Mouse (Mus musculus): Measurements from ENCODE around the gene Dhx58. TPM values are rescaled to one million over a fixed set of nuclear protein-coding genes. Genes with fewer than 3 reads are reported as not detected.

The Dhx58 gene
- polyA plus RNA-seq, 1 experiment = 27.3 TPM

GRCm38 (mm10) chr11:100685371-100685770 lies 18.7 kb downstream of the Dhx58 start:
- no peak overlapping the region for H3K27ac ChIP-seq (ENCODE audit: control insufficient read depth, insufficient read depth, low read length)
- DNase-seq = no peak
- no peak overlapping the region for H3K4me3 ChIP-seq (ENCODE audit: control insufficient read depth, insufficient read depth, low read length)
- H3K36me3 ChIP-seq (ENCODE audit: control insufficient read depth, insufficient read depth, low read length) = no peaks in the 10 kb centered on the region
- TF ChIP-seq POLR2A (IDR thresholded peaks at IDR 0.05; ENCODE audit: control insufficient read depth, extremely low read depth, insufficient read depth, low read length, poor library complexity) = no peak
- no peak for TF ChIP-seq CTCF (IDR thresholded peaks at IDR 0.05; ENCODE audit: borderline replicate concordance, control insufficient read depth, extremely low read depth, insufficient read depth, low read length, poor library complexity)
- H3K4me1 ChIP-seq (replicated peaks; ENCODE audit: control insufficient read depth, insufficient read depth, low read length) = peaks cover 3% of the 10 kb centered on the region; the same call in 1 of the 2 replicates
- no peaks in the 10 kb centered on the region for H3K27me3 ChIP-seq (ENCODE audit: control insufficient read depth, insufficient read depth, low read length)
- WGBS = 91% methylated on average over 3 of the region's 3 CpGs

GRCm38 (mm10) chr11:100684084-100684483 lies 20.0 kb downstream of the Dhx58 start:
- WGBS = 82% methylated on average over 2 of the region's 2 CpGs
- TF ChIP-seq CTCF (IDR thresholded peaks at IDR 0.05; ENCODE audit: borderline replicate concordance, control insufficient read depth, extremely low read depth, insufficient read depth, low read length, poor library complexity) = no peak
- TF ChIP-seq POLR2A (IDR thresholded peaks at IDR 0.05; ENCODE audit: control insufficient read depth, extremely low read depth, insufficient read depth, low read length, poor library complexity) = no peak
- Histone ChIP-seq H3K27ac (ENCODE audit: control insufficient read depth, insufficient read depth, low read length) (no peak overlapping the region), H3K4me1 (replicated peaks; ENCODE audit: control insufficient read depth, insufficient read depth, low read length) (peaks cover 3% of the 10 kb centered on the region; the same call in 1 of the 2 replicates), H3K4me3 (ENCODE audit: control insufficient read depth, insufficient read depth, low read length) (no peak overlapping the region), H3K36me3 (ENCODE audit: control insufficient read depth, insufficient read depth, low read length) (no peaks in the 10 kb centered on the region), H3K27me3 (ENCODE audit: control insufficient read depth, insufficient read depth, low read length) (no peaks in the 10 kb centered on the region)
- no peak for DNase-seq

- no peaks in the 10 kb centered on the region for H3K27me3 ChIP-seq (ENCODE audit: control insufficient read depth, insufficient read depth, low read length)
- DNase-seq = no peak
- WGBS = 93% methylated on average over 5 of the region's 5 CpGs
- H3K27ac ChIP-seq (ENCODE audit: control insufficient read depth, insufficient read depth, low read length) = no peak overlapping the region
- TF ChIP-seq CTCF (IDR thresholded peaks at IDR 0.05; ENCODE audit: borderline replicate concordance, control insufficient read depth, extremely low read depth, insufficient read depth, low read length, poor library complexity) (no peak), POLR2A (IDR thresholded peaks at IDR 0.05; ENCODE audit: control insufficient read depth, extremely low read depth, insufficient read depth, low read length, poor library complexity) (no peak)
- H3K4me3 ChIP-seq (ENCODE audit: control insufficient read depth, insufficient read depth, low read length) = no peak overlapping the region
- H3K36me3 ChIP-seq (ENCODE audit: control insufficient read depth, insufficient read depth, low read length) = no peaks in the 10 kb centered on the region
- H3K4me1 ChIP-seq (replicated peaks; ENCODE audit: control insufficient read depth, insufficient read depth, low read length) = peaks cover 3% of the 10 kb centered on the region; the same call in 1 of the 2 replicates
These were observed 21.5 kb downstream of the Dhx58 start for GRCm38 (mm10) chr11:100682526-100682925.

DNA sequence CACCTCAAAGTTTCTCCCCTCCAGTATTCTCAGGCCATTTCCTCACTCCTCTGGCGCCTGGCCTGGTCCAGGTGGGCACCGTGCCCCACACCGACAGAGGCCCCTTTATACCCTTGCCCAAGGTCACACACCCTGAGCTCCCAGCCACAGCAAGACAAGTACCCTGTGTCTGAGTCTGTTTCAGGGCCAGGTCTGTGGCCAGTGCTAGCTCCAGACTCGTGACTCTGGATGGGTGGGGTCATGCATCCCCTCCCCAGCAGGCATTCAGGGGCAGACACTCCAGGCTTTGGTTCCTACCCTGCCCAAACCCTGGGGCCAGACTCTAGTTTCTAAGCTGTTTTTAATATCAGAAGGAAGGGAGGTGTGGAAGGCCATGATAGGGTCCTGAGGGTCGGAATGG lies 22.2 kb downstream of the Dhx58 start:
- H3K4me1 ChIP-seq (replicated peaks; ENCODE audit: control insufficient read depth, insufficient read depth, low read length) = peaks cover 3% of the 10 kb centered on the region; the same call in 1 of the 2 replicates
- no peak overlapping the region for H3K4me3 ChIP-seq (ENCODE audit: control insufficient read depth, insufficient read depth, low read length)
- 93% methylated on average over 5 of the region's 5 CpGs for WGBS
- TF ChIP-seq POLR2A (IDR thresholded peaks at IDR 0.05; ENCODE audit: control insufficient read depth, extremely low read depth, insufficient read depth, low read length, poor library complexity) (no peak), CTCF (IDR thresholded peaks at IDR 0.05; ENCODE audit: borderline replicate concordance, control insufficient read depth, extremely low read depth, insufficient read depth, low read length, poor library complexity) (no peak)
- H3K27me3 ChIP-seq (ENCODE audit: control insufficient read depth, insufficient read depth, low read length) = no peaks in the 10 kb centered on the region
- H3K36me3 ChIP-seq (ENCODE audit: control insufficient read depth, insufficient read depth, low read length) = no peaks in the 10 kb centered on the region
- H3K27ac ChIP-seq (ENCODE audit: control insufficient read depth, insufficient read depth, low read length) = no peak overlapping the region
- no peak for DNase-seq

DNA sequence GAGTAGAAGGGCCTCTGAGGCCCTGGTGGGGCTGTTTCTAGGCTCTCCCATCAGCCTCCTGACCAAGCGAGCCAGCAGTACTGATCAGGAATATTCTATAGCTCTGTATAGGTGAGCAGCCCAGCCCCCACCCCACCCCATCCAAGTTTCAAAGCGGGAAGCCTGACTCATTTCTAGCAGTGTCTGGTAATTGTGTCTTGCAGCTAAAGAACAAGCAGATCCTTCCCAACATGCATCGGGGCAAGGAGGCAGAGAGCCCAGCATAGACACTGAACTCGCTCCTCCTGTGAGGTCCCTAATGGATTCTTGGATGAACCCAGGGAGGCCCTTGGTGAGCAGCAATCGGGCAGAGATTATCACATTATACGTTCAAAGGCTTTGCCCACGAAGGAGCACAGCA lies 26.3 kb downstream of the Dhx58 start:
- H3K27ac ChIP-seq (ENCODE audit: control insufficient read depth, insufficient read depth, low read length) = no peak overlapping the region
- TF ChIP-seq CTCF (IDR thresholded peaks at IDR 0.05; ENCODE audit: borderline replicate concordance, control insufficient read depth, extremely low read depth, insufficient read depth, low read length, poor library complexity) = no peak
- TF ChIP-seq POLR2A (IDR thresholded peaks at IDR 0.05; ENCODE audit: control insufficient read depth, extremely low read depth, insufficient read depth, low read length, poor library complexity) = no peak
- H3K36me3 ChIP-seq (ENCODE audit: control insufficient read depth, insufficient read depth, low read length) = no peaks in the 10 kb centered on the region
- no peaks in the 10 kb centered on the region for H3K4me1 ChIP-seq (replicated peaks; ENCODE audit: control insufficient read depth, insufficient read depth, low read length)
- 78% methylated on average over 7 of the region's 7 CpGs for WGBS
- H3K27me3 ChIP-seq (ENCODE audit: control insufficient read depth, insufficient read depth, low read length) = no peaks in the 10 kb centered on the region
- DNase-seq = no peak
- H3K4me3 ChIP-seq (ENCODE audit: control insufficient read depth, insufficient read depth, low read length) = no peak overlapping the region

DNA sequence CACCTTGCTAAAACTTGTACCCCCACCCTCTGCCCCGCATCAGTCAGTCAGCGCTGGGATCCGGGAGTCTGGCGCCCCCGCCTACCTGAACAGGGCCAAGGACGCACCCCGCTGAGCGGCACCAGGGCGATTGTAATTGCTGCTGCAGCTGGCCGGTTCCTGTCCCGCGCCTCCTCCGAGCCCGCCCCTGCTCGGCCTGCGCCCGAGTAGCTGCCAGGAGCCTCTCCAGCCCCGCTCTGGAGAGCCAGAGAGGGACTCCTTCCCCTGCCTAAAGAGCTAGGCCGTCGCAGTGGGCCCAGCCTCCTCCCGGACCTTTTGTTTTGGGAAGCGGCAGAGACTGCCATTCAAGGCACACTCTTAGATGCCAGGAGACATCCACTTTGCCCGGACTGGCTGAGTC lies 30.9 kb downstream of the Dhx58 start:
- no peaks in the 10 kb centered on the region for H3K4me1 ChIP-seq (replicated peaks; ENCODE audit: control insufficient read depth, insufficient read depth, low read length)
- H3K36me3 ChIP-seq (ENCODE audit: control insufficient read depth, insufficient read depth, low read length) = no peaks in the 10 kb centered on the region
- no peak overlapping the region for H3K27ac ChIP-seq (ENCODE audit: control insufficient read depth, insufficient read depth, low read length)
- no peak overlapping the region for H3K4me3 ChIP-seq (ENCODE audit: control insufficient read depth, insufficient read depth, low read length)
- TF ChIP-seq CTCF (IDR thresholded peaks at IDR 0.05; ENCODE audit: borderline replicate concordance, control insufficient read depth, extremely low read depth, insufficient read depth, low read length, poor library complexity) = no peak
- TF ChIP-seq POLR2A (IDR thresholded peaks at IDR 0.05; ENCODE audit: control insufficient read depth, extremely low read depth, insufficient read depth, low read length, poor library complexity) = no peak
- no peaks in the 10 kb centered on the region for H3K27me3 ChIP-seq (ENCODE audit: control insufficient read depth, insufficient read depth, low read length)
- 25% methylated on average over 23 of the region's 23 CpGs for WGBS
- DNase-seq = no peak

DNA sequence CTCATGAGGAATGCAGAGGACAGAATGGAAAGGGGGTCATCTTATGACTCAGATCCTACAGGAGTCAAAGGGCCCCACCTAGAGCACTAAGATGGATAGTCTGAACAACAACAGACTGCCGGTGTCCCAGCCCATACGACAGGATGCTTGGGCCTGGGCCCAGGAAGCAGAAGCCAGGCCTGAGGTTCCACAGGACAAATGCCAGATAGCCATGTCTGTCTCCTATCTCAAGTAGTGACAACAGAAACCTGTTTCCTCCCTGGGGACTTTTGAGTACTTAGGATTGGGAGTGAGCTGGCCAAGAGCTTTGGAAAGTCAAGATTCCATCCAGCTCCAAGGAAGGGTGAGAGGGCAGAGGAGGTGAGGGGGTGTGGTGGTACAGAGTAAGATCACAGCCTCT lies 32.1 kb downstream of the Dhx58 start:
- Histone ChIP-seq H3K27me3 (ENCODE audit: control insufficient read depth, insufficient read depth, low read length) (no peaks in the 10 kb centered on the region), H3K36me3 (ENCODE audit: control insufficient read depth, insufficient read depth, low read length) (no peaks in the 10 kb centered on the region), H3K4me1 (replicated peaks; ENCODE audit: control insufficient read depth, insufficient read depth, low read length) (no peaks in the 10 kb centered on the region), H3K4me3 (ENCODE audit: control insufficient read depth, insufficient read depth, low read length) (no peak overlapping the region), H3K27ac (ENCODE audit: control insufficient read depth, insufficient read depth, low read length) (no peak overlapping the region)
- 78% methylated on average over 2 of the region's 2 CpGs for WGBS
- TF ChIP-seq CTCF (IDR thresholded peaks at IDR 0.05; ENCODE audit: borderline replicate concordance, control insufficient read depth, extremely low read depth, insufficient read depth, low read length, poor library complexity) (no peak), POLR2A (IDR thresholded peaks at IDR 0.05; ENCODE audit: control insufficient read depth, extremely low read depth, insufficient read depth, low read length, poor library complexity) (no peak)
- no peak for DNase-seq
